Mouse (Mus musculus) c-Kit-negative CD71-positive TER-119-positive erythroid progenitor cells, embryonic 14.5 days (primary cell): Measurements from ENCODE around the gene Ago4.
"Not testable (repeated sequence)": the region's sequence is repeated elsewhere in the genome, so short reads cannot be mapped to it uniquely, and the experiment has no call there.

Experiments used
- DNase-seq: peaks from one replicate; pipeline ENCODE4 v3.0.0-alpha.2; 2013; ENCODE audit warnings: low read depth, low spot score

Ago4 gene

DNA sequence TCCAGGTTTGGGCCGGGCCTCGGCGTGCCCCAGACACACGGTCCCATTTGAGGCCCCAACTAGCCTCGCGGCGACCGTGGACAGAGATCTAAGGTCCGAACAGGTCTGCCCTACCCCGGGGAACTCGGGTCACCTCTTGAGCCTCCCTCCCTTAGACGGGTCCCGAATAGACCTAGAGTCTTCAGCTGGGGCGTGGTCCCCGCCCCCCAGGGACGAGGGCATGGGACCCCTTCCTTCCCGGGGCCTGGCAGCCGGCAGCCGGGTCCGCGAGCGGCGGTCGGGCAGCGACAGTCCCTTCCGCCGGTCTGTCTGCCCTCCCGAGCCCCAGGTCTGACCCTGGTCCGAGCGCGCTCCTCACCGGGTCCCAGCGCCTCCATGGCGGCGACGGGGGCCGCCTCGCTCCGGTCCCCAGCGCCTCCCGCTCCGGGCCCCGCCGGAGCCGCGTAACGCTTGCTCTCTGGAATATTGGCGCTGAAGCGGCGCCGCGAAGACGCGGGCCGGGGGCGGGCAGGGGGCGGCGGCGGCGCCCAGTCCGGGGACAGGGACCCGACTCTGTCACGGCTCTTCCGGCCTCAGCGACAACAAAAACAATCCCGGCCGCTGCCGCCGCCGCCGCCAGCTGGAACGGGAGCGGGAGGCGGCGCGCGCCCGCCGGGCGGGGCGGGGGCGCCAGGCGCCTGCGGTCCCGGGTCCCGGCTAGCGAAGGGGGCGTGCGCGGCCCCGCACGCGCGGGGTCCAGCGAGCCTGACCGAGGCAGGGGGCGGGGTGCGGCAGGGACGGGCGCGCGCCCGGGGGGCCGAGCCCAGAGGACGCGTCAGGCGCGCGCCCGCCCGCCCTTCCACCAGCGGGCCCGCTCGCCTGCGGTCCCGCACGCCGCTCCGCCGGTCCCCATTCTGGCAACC lies at the start of gene Ago4:
Gene Ago4 (minus strand): TSS at position 646 of the 902 bp plus-strand sequence.
- DNase-seq, result no peak

DNA sequence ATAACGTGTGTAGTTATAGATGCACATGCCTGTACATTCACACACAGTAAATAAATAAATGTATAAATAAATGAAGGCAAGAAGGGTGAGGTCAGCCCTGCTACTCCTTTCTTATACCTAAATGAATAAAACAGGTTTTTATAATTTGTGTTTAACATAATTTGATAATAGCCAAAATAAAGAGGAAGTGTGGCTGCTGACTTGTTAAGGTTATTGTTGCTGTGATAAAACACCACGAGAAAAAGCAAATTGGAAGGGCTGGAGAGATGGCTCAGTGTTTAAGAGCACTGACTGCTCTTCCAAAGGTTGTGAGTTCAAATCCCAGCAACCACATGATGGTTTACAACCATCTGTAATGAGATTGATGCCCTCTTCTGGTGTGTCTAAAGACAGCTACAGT lies 45.8 kb upstream of the Ago4 start:
- no peak for DNase-seq

DNA sequence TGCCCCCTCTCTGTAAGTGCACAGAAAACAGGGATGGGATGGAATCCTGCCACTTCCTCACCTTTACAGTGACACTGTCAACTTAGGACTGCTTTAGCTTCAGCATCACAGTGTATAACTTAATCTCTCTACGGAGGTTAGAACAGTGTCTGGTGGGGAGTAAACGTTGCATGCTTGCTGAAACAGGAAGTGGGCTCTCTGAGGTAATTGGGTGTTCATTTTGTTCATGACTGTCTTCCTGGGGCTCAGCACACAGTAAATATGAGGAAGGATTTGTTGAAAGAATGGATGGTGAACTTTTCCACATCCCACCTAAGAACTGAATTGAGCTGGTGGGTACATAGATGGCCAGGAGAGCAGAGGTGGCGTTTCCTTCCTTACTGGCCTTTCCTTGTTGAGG lies 44.6 kb upstream of the Ago4 start:
- no peak for DNase-seq

GRCm38 (mm10) chr4:126576281-126576680 lies 43.0 kb upstream of the Ago4 start:
- no peak for DNase-seq

DNA sequence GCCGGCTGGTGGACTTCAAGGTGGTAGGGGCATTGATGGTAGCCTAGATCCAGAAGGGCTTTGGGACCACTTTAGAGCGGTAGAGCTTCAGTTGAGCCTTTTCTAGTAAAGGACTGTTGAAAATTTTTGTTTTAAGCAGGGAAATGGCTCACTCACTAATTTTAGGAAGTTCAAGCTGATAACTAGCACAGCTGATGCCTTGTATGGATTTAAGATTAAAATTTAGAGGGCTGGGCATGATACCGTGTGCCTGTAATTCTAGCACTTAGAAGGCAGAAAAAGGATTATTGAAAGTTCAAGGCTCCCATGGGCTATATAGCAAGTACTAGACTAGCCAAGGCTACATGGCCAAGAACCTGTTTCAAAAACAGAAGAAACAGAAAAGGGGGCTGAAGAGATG lies 36.5 kb upstream of the Ago4 start:
- no peak for DNase-seq

DNA sequence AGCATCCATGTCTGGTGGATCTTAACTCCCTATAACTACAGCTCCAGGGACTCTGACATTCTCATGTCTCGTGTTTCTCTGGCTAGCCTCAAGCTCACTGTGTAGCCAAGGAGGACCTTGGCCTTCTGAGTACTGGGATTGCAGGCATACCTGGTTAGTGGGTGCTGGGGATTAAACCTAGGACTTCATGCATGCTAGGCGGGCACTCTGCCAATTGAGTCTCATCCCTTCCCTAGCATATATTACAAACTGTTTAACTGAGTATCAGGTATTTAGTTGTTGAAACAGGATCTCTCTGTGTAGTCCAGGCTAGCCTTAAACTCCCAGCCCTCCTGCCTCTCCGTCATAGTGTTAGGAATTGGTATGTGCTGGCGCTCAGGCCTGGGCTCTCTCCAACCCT lies 34.0 kb upstream of the Ago4 start:
- no peak for DNase-seq

DNA sequence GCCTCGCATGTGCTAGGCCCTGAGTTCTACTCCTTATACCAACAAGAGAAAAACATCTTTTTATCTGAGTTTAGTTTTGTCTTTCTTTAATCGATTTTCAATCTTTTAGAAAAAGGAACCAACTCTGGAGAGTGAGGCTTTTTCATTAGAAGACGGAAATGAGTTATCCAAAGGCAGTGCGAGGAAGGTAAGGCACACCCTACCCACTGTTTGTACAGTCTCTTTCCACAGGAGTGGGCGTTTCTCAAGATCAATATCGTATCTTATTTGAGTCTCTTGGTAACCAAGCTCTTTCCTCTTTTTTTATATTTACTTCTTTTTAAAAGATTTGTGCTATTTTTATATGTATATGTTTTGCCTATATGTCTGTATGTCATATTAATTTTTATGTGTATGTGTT lies 30.5 kb upstream of the Ago4 start:
- no peak for DNase-seq

- DNase-seq, result peak; percentile 88
These were observed 23.8 kb upstream of the Ago4 start, which contains the start of gene Clspn for GRCm38 (mm10) chr4:126556809-126557711. Gene Clspn, plus strand, starts transcription at chr4:126556935.

- DNase-seq, result peak; percentile 70
These were observed 21.2 kb upstream of the Ago4 start for GRCm38 (mm10) chr4:126554462-126554861.

DNA sequence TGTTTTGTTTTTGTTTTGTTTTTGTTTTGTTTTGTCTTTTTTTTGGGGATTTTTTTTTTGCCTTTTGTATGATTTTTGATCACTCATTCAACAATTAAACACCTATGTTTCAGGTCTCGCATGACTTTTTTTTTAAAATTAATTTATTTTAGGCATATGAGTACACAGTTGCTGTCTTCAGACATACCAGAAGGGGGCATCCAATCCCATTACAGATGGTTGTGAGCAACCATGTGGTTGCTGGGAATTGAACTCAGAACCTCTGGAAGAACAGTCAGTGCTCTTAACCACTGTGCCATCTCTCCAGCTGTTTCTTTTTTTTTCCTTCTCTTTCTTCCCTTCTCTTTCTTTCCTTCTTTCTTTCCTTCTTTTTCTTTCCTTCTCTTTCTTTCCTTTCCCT lies 20.4 kb upstream of the Ago4 start:
- DNase-seq, result no peak

GRCm38 (mm10) chr4:126553105-126553504 lies 19.8 kb upstream of the Ago4 start:
- DNase-seq, result no peak

DNA sequence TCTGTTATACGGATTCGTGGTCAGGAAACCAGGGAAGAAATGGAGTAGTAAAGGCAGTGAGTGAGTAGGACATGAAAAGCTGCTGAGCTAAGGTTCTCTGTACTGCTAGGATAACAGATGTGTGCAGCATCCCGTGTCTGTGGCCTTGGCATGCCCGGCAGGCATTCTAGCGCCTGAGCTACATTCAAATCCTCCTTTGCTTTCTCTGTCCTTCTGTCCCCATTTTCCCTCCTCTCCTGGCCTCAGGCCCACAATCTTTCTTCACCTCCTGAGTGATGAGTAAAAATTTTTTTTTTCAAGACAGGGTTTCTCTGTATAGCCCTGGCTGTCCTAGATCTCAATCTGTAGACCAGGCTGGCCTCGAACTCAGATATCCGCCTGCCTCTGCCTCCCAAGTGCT lies 18.9 kb upstream of the Ago4 start:
- DNase-seq, result no peak

DNA sequence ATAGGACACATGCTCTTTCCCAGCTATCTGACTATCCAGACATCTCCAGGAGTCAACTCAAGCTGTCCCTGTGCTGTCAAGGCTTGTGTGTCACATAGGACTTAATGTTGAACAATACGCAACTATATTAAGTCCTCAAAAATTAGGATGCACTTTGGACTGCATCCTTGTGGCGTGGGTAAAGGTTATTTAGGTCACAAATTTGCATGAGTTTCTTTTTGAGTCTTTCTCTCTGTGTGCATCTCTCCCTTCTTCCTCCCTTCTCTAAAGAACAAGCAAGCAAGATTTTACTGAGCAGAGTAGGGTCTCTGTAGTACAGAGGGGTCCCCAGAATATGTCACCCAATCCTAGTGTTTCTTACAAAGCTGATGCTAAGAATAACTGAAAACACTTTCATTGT lies 12.9 kb upstream of the Ago4 start:
- DNase-seq, result no peak

GRCm38 (mm10) chr4:126545703-126546102 lies 12.4 kb upstream of the Ago4 start:
- DNase-seq, result no peak

GRCm38 (mm10) chr4:126545016-126545415 lies 11.7 kb upstream of the Ago4 start:
- DNase-seq, result no peak

DNA sequence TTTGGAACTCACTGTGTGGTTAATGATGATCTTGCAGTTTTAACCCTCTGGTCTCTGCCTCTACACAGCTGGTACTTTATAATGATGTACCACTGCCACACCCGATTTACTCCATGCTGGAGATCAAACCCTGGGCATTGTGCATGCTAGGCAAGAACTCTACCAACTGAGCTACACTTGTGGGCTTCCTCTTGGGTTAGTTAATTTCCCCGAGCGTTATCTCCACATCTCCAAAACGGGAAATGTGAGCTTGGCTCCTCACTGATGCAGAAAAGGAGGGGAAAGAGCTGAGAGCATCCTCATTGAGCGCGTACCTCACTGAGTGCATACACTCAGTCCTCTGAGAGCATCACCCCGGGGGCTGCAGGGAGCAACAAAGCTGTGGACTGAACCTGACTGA lies 9.6 kb upstream of the Ago4 start:
- DNase-seq, result no peak

DNA sequence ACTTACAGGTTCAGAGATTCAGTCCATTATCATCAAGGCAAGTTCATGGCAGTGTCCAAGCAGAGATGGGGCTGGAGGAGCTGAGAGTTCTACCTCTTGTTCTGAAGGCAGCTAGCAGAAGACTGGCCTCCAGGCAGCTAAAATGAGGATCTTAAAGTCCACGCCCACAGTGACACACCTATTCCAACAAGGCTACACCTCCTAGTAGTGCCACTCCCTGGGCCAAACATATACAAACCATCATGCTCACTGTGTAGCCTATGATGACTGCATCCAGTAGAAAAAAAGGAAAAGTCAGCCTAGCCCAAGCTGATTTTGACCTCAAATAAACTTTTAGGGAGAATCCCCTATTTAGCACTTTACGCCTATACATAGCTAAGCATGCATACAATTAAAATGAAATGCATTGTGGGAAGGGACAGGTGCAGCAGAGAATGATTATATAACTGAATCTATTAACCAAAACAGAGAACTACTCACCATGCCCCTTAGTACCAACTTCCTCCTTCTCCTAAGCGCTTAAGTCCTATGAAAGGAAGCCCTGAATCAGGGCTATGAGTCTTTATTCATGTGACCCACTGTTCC lies 7.3 kb upstream of the Ago4 start:
- DNase-seq, result no peak

- DNase-seq, result no peak
These were observed 3.6 kb upstream of the Ago4 start for GRCm38 (mm10) chr4:126536865-126537264.

DNA sequence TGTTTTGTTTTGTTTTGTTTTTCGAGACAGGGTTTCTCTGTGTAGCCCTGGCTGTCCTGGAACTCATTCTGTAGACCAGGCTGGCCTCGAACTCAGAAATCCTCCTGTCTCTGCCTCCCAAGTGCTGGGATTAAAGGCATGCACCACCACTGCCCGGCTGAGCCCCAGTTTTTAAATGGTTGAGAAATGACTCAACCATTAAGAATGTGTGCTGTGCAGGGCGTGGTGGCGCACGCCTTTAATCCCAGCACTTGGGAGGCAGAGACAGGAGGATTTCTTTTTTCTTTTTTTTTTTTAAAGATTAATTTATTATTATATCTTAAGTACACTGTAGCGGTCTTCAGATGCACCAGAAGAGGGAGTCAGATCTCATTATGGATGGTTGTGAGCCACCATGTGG lies 2.4 kb upstream of the Ago4 start:
- DNase-seq, result not testable (repeated sequence)

GRCm38 (mm10) chr4:126533729-126534070 lies 428 bp upstream of the Ago4 start:
- no peak for DNase-seq

DNA sequence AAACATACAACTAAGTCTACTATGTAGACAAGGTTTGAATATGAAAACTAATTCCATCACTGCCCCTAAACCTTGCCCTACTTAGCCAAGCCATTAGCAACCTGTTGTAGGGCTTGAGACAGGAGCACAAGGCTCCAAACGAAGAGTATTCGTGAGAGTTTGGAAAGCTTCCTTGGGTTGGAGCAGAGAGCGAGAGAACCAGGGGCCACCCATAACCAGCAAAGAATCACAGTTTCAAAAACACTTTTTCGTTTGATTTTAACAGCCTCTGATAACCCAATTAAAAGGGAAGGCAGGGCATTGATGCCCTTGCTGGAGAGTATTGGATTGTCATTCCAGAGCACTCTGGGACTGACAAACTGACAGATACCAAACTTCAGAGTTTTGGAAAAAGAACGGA lies 980 bp downstream of the Ago4 start:
- DNase-seq, result no peak

DNA sequence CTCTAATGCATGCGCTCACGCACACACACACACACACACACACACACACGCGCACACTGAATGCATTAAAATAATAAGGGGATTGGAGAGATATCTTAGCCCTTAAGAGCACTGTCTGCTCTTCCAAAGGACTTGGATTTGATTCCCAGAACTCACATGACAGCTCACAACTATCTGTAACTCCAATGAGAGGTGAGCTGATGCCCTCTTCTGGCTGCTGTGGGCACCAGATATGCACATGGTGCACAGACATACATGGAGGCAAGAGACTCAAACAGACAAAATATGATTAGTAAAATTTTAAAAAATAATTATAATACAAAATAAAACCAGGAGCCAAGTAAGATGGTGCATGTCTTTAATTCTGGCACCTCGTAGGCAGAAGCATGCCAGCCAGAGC lies 6.4 kb downstream of the Ago4 start:
- no peak for DNase-seq
